Mouse (Mus musculus) G1E (cell line): ENCODE measurements around the gene Kpna2.

Experiments
- CTCF ChIP-seq: IDR thresholded peaks from 2 replicates; pipeline ENCODE4 v1.5.1; 2012; ENCODE audit warnings: low read depth, low read length, inconsistent platforms, mixed read lengths
- GATA1 ChIP-seq: IDR thresholded peaks from 2 replicates; pipeline ENCODE4 v1.6.1; 2012; ENCODE audit warnings: borderline replicate concordance, low read length, inconsistent platforms, mixed read lengths
- POLR2AphosphoS5 ChIP-seq: IDR thresholded peaks from 2 replicates; pipeline ENCODE4 v1.6.1; 2012; ENCODE audit warnings: low read depth, low read length, inconsistent platforms; ENCODE audit not compliant: insufficient replicate concordance
- TAL1 ChIP-seq: conservative IDR thresholded peaks from 2 replicates; pipeline ENCODE4 v1.6.1; 2012; ENCODE audit warnings: low read depth, low read length, inconsistent platforms, mixed read lengths

DNA sequence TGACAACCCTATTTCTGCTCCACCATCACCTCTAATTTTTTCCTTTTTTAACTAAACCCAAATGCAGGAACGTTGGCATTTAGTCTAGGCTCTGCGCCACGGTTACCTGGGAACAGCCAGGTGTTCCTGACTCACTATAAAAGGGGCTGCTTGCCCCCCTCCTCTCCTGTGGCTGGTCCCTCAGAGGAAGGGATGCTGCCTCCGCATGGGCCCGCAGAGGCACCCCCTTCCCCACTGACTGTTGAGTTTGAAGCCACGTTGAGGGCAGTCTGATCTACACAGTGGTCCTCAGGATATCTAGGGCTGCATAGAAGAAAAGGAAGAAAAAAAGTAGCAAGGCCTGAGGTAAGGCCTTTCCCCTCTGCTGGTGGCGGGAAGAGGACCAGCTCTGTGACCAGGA, 11.8 kb upstream of the Kpna2 start:
- TF ChIP-seq CTCF: no peak
- TF ChIP-seq POLR2AphosphoS5: no peak
- TF ChIP-seq GATA1: no peak
- TF ChIP-seq TAL1: no peak
